Mouse (Mus musculus): ENCODE measurements at regions not wholly inside any gene's neighbourhood (a gene's known extent, or its start where the extent isn't known, plus 50 kb on each side); places are given as distances from the start of the nearest gene placed in this dataset.
A peak's percentile ranks its signal among the peaks of the same experiment; 100 is the strongest.

DNA sequence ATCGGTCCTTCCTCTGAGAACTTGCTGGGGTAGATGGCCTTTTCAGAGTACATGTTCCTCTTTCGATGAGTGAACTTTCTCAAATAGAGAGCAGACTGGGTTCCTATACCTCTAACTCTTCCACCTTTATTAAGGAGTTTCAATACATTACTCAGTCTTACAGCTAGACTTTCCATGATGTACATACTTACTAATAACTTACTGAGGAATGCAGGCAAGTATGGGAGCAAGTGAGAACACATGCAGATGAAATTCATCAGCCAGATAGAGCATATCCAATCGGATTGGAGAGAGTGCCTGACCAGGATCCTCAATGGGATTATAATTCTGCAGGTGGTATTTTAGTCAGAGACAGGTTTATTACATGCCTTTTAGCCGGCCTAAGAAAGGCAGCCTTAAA lies 292.2 kb upstream of the Large1 start:
- DNase-seq (ENCODE audit: low spot score): no peak

DNA sequence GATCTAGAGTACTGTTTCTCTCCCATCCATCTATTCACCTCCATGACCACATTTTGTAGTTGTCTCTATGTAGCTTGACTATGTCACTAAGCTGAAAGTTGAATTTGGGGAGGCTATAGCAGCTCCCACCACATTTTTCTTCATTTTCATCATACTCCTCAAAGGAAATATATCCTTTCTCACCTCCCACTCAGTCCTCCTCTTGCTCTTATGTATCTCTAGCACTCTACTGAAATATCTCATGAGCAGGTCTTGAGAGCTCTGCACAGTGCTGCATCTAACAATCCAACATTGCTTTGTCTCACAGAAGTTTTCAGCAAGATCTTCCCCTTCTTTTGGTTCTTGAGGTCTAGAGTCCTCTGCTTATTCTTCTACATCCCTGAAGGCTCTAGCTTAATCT lies 273.5 kb upstream of the Large1 start:
- DNase-seq (ENCODE audit: low spot score): no peak

GRCm38 (mm10) chr8:73618946-73619345 lies 265.6 kb upstream of the Large1 start:
- DNase-seq (ENCODE audit: low spot score): peak; percentile 10

- DNase-seq (ENCODE audit: low spot score): no peak
These were observed 261.3 kb upstream of the Large1 start for GRCm38 (mm10) chr8:73614631-73615030.

DNA sequence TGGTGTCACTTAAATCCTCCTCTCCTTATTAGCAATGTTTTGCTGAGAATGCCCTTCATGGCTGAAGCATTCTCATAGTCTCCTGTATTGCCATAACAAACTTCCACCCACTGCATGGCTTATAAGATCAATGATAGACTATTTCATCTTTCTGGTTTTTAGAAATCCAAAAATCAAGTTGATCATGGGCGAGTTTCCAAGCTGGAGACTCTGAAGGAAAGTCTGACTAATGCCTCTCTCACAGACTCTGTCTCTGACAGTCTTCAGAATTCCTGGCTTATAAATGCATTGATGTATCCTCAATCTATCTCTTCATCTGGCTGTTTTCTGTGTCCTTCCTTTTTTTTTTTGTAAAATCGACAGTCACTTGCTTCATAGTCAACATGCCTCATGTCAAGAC lies 260.8 kb upstream of the Large1 start:
- no peak for DNase-seq (ENCODE audit: low spot score)

- no peak for DNase-seq (ENCODE audit: low spot score)
These were observed 258.2 kb upstream of the Large1 start for GRCm38 (mm10) chr8:73611583-73611982.

DNA sequence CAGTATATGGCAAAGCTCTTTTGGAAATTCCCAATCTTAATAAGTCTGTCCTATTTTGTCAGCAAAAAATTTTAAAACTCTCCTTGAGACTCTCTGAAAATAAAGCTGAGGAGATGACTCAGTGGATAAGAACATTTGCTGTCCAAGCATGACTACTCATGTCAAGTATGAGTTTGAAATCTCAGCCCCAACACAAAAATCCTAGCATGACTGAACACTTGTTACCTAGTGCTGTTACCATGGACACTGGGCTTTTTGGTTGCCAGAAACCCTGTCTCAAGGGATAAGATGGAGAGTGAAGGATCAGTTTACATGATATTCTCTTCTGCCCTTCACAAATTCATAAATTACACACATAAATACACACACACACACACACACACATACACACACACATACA lies 217.3 kb upstream of the Large1 start:
- DNase-seq (ENCODE audit: low spot score): no peak

DNA sequence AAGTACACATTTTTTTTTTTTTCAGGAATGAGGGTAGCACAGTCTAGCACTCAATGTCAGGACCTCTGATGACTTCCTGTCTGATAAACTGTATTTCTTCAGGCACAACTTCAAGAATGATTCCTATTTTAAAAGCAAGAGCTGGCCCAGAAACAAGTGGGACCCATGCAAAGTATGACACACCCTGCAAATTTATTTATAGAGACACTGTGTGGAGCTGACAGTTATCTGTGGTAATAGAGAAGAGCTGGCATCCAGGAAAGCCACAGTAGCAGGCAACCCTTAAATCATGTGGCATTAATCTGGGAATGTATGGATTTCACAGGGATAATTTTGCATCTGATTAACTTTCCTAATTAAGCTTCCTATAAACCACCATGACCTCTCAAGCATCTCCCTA lies 216.6 kb upstream of the Large1 start:
- DNase-seq (ENCODE audit: low spot score): no peak

Measured in embryo, embryonic 10 days (tissue).